Mouse (Mus musculus) forebrain, embryonic 12.5 days (tissue): Measurements from ENCODE around the gene Mpl. TPM values are rescaled to one million over a fixed set of nuclear protein-coding genes. Genes with fewer than 3 reads are reported as not detected.

ENCODE experiments used
- ATAC-seq: fragments of 200-750 bp; cut with Nextera tagmentation; 2 replicates; pipeline ENCODE4 v1.8.0; 2017; ENCODE audit warnings: moderate TSS enrichment; ENCODE audit not compliant: low FRiP score
- H3K27ac ChIP-seq: fragments of 300-500 bp; sonication (generic); 2 replicates; pipeline ENCODE4 v1.5.1; 2016; ENCODE audit warnings: mild to moderate bottlenecking
- H3K27me3 ChIP-seq: fragments of 300-500 bp; sonication (generic); 2 replicates; pipeline ENCODE4 v1.6.1; 2016; ENCODE audit warnings: mild to moderate bottlenecking
- H3K36me3 ChIP-seq: fragments of 300-500 bp; sonication (generic); replicated peaks from 2 replicates; pipeline ENCODE4 v1.6.1; 2016; ENCODE audit warnings: mild to moderate bottlenecking
- H3K4me1 ChIP-seq: fragments of 300-500 bp; sonication (generic); 2 replicates; pipeline ENCODE4 v1.6.1; 2016
- H3K4me2 ChIP-seq: fragments of 300-500 bp; sonication (generic); 2 replicates; pipeline ENCODE4 v1.6.1; 2016; ENCODE audit warnings: mild to moderate bottlenecking, moderate library complexity
- H3K4me3 ChIP-seq: fragments of 300-500 bp; sonication (generic); replicated peaks from 2 replicates; pipeline ENCODE4 v1.5.1; 2016; ENCODE audit warnings: mild to moderate bottlenecking
- H3K9ac ChIP-seq: fragments of 300-500 bp; sonication (generic); 2 replicates; pipeline ENCODE4 v1.6.1; 2016; ENCODE audit warnings: mild to moderate bottlenecking
- H3K9me3 ChIP-seq: fragments of 300-500 bp; sonication (generic); 2 replicates; pipeline ENCODE4 v1.6.1; 2016
- WGBS: fragments of 180-500 bp; shearing (Covaris S2); methylation state at CpG from one replicate; pipeline ENCODE4 v1.1.7; 2016; 5-methylcytosine and 5-hydroxymethylcytosine counted together
- polyA plus RNA-seq: library from polyadenylated mRNA; unstranded; fragments of >200 nt; fragmentation: Nextera tagmentation; extraction: Ambion mirVana; gene quantifications from 2 replicates; pipeline ENCODE4 v1.2.1, GENCODE M21; 2016

Mpl gene
- polyA plus RNA-seq, 1 experiment from 2014 or later: 0.37 TPM

DNA sequence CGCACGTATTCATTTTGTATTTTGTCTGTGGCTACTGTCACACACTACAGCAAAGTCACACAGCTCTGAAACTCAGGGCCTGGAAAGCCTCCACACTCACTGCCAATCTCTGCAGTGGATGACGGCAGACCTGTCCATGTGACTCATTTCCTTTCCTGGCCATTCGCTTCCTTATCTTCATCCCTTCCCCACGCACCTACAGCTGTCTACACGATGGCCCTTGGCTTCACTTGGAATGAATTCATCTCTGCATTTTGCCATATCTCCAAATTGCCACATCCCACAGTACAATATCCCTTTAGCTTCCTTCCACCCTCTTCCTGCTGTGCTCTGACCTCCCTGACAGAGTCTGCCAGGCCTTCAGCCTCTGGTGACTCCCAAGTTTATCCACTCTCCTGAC is 62.8 kb downstream of the Mpl start:
- Histone ChIP-seq H3K27ac (no peak overlapping the region), H3K36me3 (peaks cover 98% of the 10 kb centered on the region), H3K9me3 (no peaks in the 10 kb centered on the region), H3K4me3 (no peak overlapping the region), H3K4me1 (no peaks in the 10 kb centered on the region), H3K27me3 (no peaks in the 10 kb centered on the region), H3K9ac (no peak overlapping the region), H3K4me2 (no peak overlapping the region)
- ATAC-seq: no peak
- WGBS: 90% methylated on average over 6 of the region's 6 CpGs

Other genes starting within 250 kb of the Mpl start
- 118 and 122 TPM in 2 replicates for gene Ptprf, start 166.1 kb downstream of the Mpl start, polyA plus RNA-seq
- gene Szt2, start 48.2 kb downstream of the Mpl start, polyA plus RNA-seq: 15.4 and 15.9 TPM in 2 replicates
- gene Med8, start 48.2 kb downstream of the Mpl start, polyA plus RNA-seq: 144 and 154 TPM in 2 replicates
- gene Elovl1, start 29.4 kb downstream of the Mpl start, polyA plus RNA-seq: 27.7 and 30.1 TPM in 2 replicates
- gene Cdc20, start 20.2 kb downstream of the Mpl start, polyA plus RNA-seq: 299 and 306 TPM in 2 replicates
- gene Tie1, start 32.5 kb upstream of the Mpl start, polyA plus RNA-seq: 15.4 and 15.6 TPM in 2 replicates
- 0.27 and 0.35 TPM in 2 replicates for gene 2610528J11Rik, start 69.5 kb upstream of the Mpl start, polyA plus RNA-seq
- 0.36 TPM in 1 of 2 replicates, not detected in the other for gene Tmem125, start 86.5 kb upstream of the Mpl start, polyA plus RNA-seq
- gene Cfap57, start 163.3 kb upstream of the Mpl start, polyA plus RNA-seq: 0.74 and 0.89 TPM in 2 replicates
- 193 and 200 TPM in 2 replicates for gene Ebna1bp2, start 163.3 kb upstream of the Mpl start, polyA plus RNA-seq
- not detected in 2 replicates for gene Olfr62, start 201.4 kb upstream of the Mpl start, polyA plus RNA-seq
- gene Olfr1342, start 235.2 kb upstream of the Mpl start, polyA plus RNA-seq: 0.12 TPM in 1 of 2 replicates, not detected in the other
- not detected in 2 replicates for gene Olfr1341, start 246.0 kb upstream of the Mpl start, polyA plus RNA-seq